Mouse (Mus musculus) E14TG2a.4 (cell line): ENCODE data around the gene Btg2.

ENCODE experiments used
- CTCF ChIP-seq: conservative IDR thresholded peaks from 2 replicates; pipeline ENCODE4 v1.5.1; 2014; ENCODE audit warnings: low read length
- NANOG ChIP-seq: IDR thresholded peaks from 2 replicates; pipeline ENCODE4 v1.6.1; 2014; ENCODE audit warnings: borderline replicate concordance, low read length, mixed read lengths

DNA sequence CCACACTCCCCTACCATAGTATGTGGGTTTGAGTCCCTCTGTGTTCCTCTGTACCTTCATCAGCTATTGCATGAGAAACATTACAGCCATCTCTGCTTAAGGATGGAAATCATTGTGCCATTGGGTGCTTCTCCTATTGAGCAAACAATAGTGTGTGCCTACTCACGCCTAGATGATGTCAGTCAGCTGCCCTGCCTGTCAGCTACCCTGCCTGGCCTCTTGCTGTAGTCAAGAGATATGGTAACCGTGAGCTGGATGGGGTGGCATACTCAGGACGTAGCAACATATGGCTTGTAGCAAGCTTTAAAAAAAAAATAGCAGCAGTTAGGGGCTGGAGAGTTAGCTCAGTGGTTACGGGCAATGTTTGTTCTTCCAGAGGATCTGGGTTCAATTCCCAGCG lies 31.5 kb upstream of the Btg2 start:
- TF ChIP-seq CTCF (no peak), NANOG (no peak)
